Comparison of ENCODE assay signal across 26 mouse cellular contexts in genomic region chr9:75146911-75147310, GRCm38 (mm10).
A peak's percentile ranks its signal among the peaks of the same experiment; 100 is the strongest.
DNase-seq lines count a peak whose midpoint lies in the region; ATAC-seq and TF ChIP-seq lines count a peak whose summit lies in the region.
"Had no signal": no experiment of that assay in that cellular context is flagged by ENCODE, and none has a peak within 500 bp of the region (broad histone marks: within the 10 kb centered on the region; RNA-seq: fewer than 3 reads in every experiment).

No protein-coding gene starts in this region.

- WGBS in hindbrain, postnatal 0 days: 36% methylated on average over 5 of the region's 5 CpGs
- 66% methylated on average over 5 of the region's 5 CpGs for WGBS in hindbrain, embryonic 11.5 days

- ATAC-seq in hindbrain, postnatal 0 days: no peak
- ATAC-seq in hindbrain, embryonic 11.5 days (ENCODE audit: low FRiP score): no peak
- ATAC-seq: forebrain, embryonic 16.5 days; hindbrain, embryonic 16.5 days; intestine, embryonic 15.5 days had no signal

- no peaks in the 10 kb centered on the region for H3K9me3 ChIP-seq in hindbrain, postnatal 0 days (ENCODE audit: low read length)
- no peaks in the 10 kb centered on the region for H3K9me3 ChIP-seq in hindbrain, embryonic 11.5 days (ENCODE audit: control insufficient read depth, low read length)
- H3K9me3 ChIP-seq: embryonic facial prominence, embryonic 12.5 days; heart, embryonic 13.5 days; hindbrain, embryonic 10.5 days; intestine, embryonic 15.5 days; limb, embryonic 12.5 days; lung, embryonic 15.5 days; midbrain, embryonic 12.5 days had no signal

- H3K27ac ChIP-seq in hindbrain, postnatal 0 days: no peak overlapping the region
- H3K27ac ChIP-seq in hindbrain, embryonic 11.5 days (ENCODE audit: low read depth, low read length): no peak overlapping the region
- H3K27ac ChIP-seq: embryonic facial prominence, embryonic 12.5 days; heart, embryonic 13.5 days; hindbrain, embryonic 10.5 days; intestine, embryonic 15.5 days; limb, embryonic 12.5 days; lung, embryonic 15.5 days; midbrain, embryonic 12.5 days; stomach, postnatal 0 days had no signal

- TF ChIP-seq CTCF in hindbrain, postnatal 0 days (IDR thresholded peaks at IDR 0.05; ENCODE audit: low read depth): no peak

- no peaks in the 10 kb centered on the region for H3K4me1 ChIP-seq in hindbrain, postnatal 0 days (ENCODE audit: insufficient read depth, low read length)
- no peaks in the 10 kb centered on the region for H3K4me1 ChIP-seq in hindbrain, embryonic 11.5 days (replicated peaks; ENCODE audit: control insufficient read depth, insufficient read depth, low read length)
- H3K4me1 ChIP-seq: embryonic facial prominence, embryonic 12.5 days; heart, embryonic 13.5 days; hindbrain, embryonic 10.5 days; intestine, embryonic 15.5 days; limb, embryonic 12.5 days; lung, embryonic 15.5 days; midbrain, embryonic 12.5 days had no signal

- DNase-seq in hindbrain, postnatal 0 days (ENCODE audit: low spot score): peak; percentile 9
- DNase-seq in hindbrain, embryonic 11.5 days (ENCODE audit: low spot score): no peak
- DNase-seq in kidney, postnatal 36 days: peak; percentile 11 to 74
- DNase-seq in kidney, adult 11 months: no peak
- DNase-seq in retina, postnatal 1 day: peak; percentile 2
- DNase-seq in retina, embryonic 14.5 days (ENCODE audit: low spot score): no peak
- no peak for DNase-seq in frontal cortex, postnatal 14 days (ENCODE audit: low spot score in 2 of 2)
- DNase-seq: adrenal gland, postnatal 25 days; B cell, adult 2 months; cerebellum, adult 18-20 months; layer of hippocampus, adult 9-11 months; right cerebral cortex, adult 18-20 months; spleen, adult 18-20 months; thymus, adult 18-20 months; thymus, postnatal 25 days had no signal

- no peak overlapping the region for H3K4me3 ChIP-seq in hindbrain, postnatal 0 days (ENCODE audit: low read length)
- no peak overlapping the region for H3K4me3 ChIP-seq in hindbrain, embryonic 11.5 days (ENCODE audit: low read depth, low read length)
- H3K4me3 ChIP-seq: embryonic facial prominence, embryonic 12.5 days; heart, embryonic 13.5 days; hindbrain, embryonic 10.5 days; intestine, embryonic 15.5 days; limb, embryonic 12.5 days; lung, embryonic 15.5 days; midbrain, embryonic 12.5 days had no signal

- H3K9ac ChIP-seq in hindbrain, postnatal 0 days (replicated peaks; ENCODE audit: low read length): no peak overlapping the region
- no peak overlapping the region for H3K9ac ChIP-seq in hindbrain, embryonic 11.5 days (ENCODE audit: low read depth, low read length)
- H3K9ac ChIP-seq: embryonic facial prominence, embryonic 12.5 days; heart, embryonic 13.5 days; intestine, embryonic 15.5 days; limb, embryonic 12.5 days; lung, embryonic 15.5 days; midbrain, embryonic 12.5 days had no signal

- H3K27me3 ChIP-seq in hindbrain, postnatal 0 days (ENCODE audit: insufficient read depth, low read length): no peaks in the 10 kb centered on the region
- H3K27me3 ChIP-seq in hindbrain, embryonic 11.5 days (ENCODE audit: control insufficient read depth, insufficient read depth, low read length): no peaks in the 10 kb centered on the region
- H3K27me3 ChIP-seq: embryonic facial prominence, embryonic 12.5 days; heart, embryonic 13.5 days; intestine, embryonic 15.5 days; limb, embryonic 12.5 days; lung, embryonic 15.5 days; midbrain, embryonic 12.5 days had no signal

- peaks cover 9% of the 10 kb centered on the region for H3K36me3 ChIP-seq in hindbrain, postnatal 0 days (ENCODE audit: insufficient read depth, low read length)
- H3K36me3 ChIP-seq in hindbrain, embryonic 11.5 days (ENCODE audit: control insufficient read depth, insufficient read depth, low read length): no peaks in the 10 kb centered on the region
- H3K36me3 ChIP-seq: intestine, embryonic 15.5 days had no signal

- H3K4me2 ChIP-seq in hindbrain, postnatal 0 days (ENCODE audit: low read depth, low read length): no peak overlapping the region
- no peak overlapping the region for H3K4me2 ChIP-seq in hindbrain, embryonic 11.5 days (replicated peaks; ENCODE audit: low read depth, low read length)
- H3K4me2 ChIP-seq: embryonic facial prominence, embryonic 12.5 days; heart, embryonic 13.5 days; intestine, embryonic 15.5 days; limb, embryonic 12.5 days; liver, embryonic 11.5 days; lung, embryonic 15.5 days; midbrain, embryonic 12.5 days had no signal

Comparison
In these comparisons a context has a peak if more than half of its experiments do, and no peak if none do; other contexts are left out.
1. DNase-seq: peak in hindbrain, postnatal 0 days (single experiment), kidney, postnatal 36 days (2 of 2) and retina, postnatal 1 day (single experiment); none in hindbrain, embryonic 11.5 days (single experiment), kidney, adult 11 months (single experiment), retina, embryonic 14.5 days (single experiment) and frontal cortex, postnatal 14 days (0 of 2).